Mouse (Mus musculus): Measurements from ENCODE around the gene Brd4. TPM values are rescaled to one million over a fixed set of nuclear protein-coding genes. Genes with fewer than 3 reads are reported as not detected.

Gene Brd4
- polyA plus RNA-seq, 1 experiment from 2014 or later = 48.8 TPM

- no peaks in the 10 kb centered on the region for H3K9me3 ChIP-seq (replicated peaks)
- peaks cover 13% of the 10 kb centered on the region; the same call in 1 of the 2 replicates for H3K27me3 ChIP-seq
- peak; percentile 14; the same call in 1 of the 2 replicates for ATAC-seq (replicated peaks; ENCODE audit: insufficient number of reproducible peaks, insufficient read depth, low FRiP score, low read depth)
- H3K4me1 ChIP-seq (replicated peaks) = peaks cover 37% of the 10 kb centered on the region
- peak overlapping the region; percentile 74 for H3K9ac ChIP-seq
- H3K4me2 ChIP-seq = peak overlapping the region; percentile 98
- 1% methylated on average over 43 of the region's 43 CpGs for WGBS
- no peaks in the 10 kb centered on the region for H3K36me3 ChIP-seq
- peak overlapping the region; percentile 77 for H3K27ac ChIP-seq
- H3K4me3 ChIP-seq = peak overlapping the region; percentile 75
Observed at GRCm38 (mm10) chr17:32165803-32166595, 118.5 kb downstream of the Brd4 start.

DNA sequence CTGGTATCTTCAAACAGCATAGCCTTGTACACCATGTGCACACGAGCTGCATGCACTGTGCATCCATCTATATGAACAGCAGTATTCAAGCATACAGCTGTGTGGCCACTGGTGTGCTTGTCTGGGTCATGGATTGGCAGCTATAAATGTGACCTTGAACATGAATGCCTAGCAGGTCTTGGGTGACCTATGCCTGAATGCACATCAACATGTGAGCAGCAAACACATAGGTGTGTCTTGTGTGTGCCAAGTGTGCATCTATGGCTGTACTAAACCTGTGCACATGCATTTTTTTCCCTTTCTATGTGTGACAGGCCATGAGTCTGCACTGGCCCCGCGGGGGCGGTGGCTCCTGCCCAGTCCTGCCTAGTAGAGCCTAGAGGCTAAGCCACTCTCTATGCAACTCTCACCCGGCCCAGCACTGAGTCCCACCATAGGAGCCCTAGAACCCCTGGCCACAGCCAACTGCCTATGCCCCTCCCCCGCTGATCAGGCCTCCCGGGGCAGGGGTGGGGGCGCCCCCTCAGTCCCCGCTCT, 119.2 kb downstream of the Brd4 start:
- peak overlapping the region; percentile 74 for H3K9ac ChIP-seq
- no peaks in the 10 kb centered on the region for H3K36me3 ChIP-seq
- peaks cover 37% of the 10 kb centered on the region for H3K4me1 ChIP-seq (replicated peaks)
- 7% methylated on average over 9 of the region's 9 CpGs for WGBS
- H3K4me2 ChIP-seq = peak overlapping the region; percentile 98
- H3K4me3 ChIP-seq = peak overlapping the region; percentile 75
- no peaks in the 10 kb centered on the region for H3K9me3 ChIP-seq (replicated peaks)
- H3K27ac ChIP-seq = peak overlapping the region; percentile 77
- H3K27me3 ChIP-seq = peaks cover 13% of the 10 kb centered on the region; the same call in 1 of the 2 replicates
- ATAC-seq (replicated peaks; ENCODE audit: insufficient number of reproducible peaks, insufficient read depth, low FRiP score, low read depth) = peak; percentile 33; the same call in 1 of the 2 replicates

DNA sequence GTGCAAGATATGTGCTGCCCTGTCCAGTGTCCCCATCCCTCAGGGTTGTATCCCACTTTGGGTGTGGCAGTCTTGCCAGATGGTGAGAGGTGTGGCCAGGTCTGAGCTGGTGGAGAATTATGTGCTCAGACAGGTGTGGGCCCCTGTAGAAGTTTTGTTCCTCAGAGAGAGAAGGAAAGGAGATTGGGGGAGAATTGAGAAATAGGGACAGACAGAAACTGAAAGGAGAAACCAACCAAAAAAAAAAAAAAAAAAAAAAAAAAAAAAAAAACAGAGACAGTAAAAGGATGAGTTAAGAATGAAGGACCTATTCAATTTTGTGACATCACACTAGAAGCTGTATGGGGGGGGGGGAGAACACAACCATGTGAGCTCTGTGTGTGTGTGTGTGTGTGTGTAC, 119.7 kb downstream of the Brd4 start:
- H3K9ac ChIP-seq = no peak overlapping the region
- H3K4me2 ChIP-seq = peak overlapping the region; percentile 98
- H3K4me1 ChIP-seq (replicated peaks) = peaks cover 35% of the 10 kb centered on the region
- H3K9me3 ChIP-seq (replicated peaks) = no peaks in the 10 kb centered on the region
- H3K27ac ChIP-seq = peak overlapping the region; percentile 77; the same call in 1 of the 2 replicates
- H3K27me3 ChIP-seq = peaks cover 13% of the 10 kb centered on the region; the same call in 1 of the 2 replicates
- no peak for ATAC-seq (replicated peaks; ENCODE audit: insufficient number of reproducible peaks, insufficient read depth, low FRiP score, low read depth)
- no peaks in the 10 kb centered on the region for H3K36me3 ChIP-seq
- H3K4me3 ChIP-seq = no peak overlapping the region

DNA sequence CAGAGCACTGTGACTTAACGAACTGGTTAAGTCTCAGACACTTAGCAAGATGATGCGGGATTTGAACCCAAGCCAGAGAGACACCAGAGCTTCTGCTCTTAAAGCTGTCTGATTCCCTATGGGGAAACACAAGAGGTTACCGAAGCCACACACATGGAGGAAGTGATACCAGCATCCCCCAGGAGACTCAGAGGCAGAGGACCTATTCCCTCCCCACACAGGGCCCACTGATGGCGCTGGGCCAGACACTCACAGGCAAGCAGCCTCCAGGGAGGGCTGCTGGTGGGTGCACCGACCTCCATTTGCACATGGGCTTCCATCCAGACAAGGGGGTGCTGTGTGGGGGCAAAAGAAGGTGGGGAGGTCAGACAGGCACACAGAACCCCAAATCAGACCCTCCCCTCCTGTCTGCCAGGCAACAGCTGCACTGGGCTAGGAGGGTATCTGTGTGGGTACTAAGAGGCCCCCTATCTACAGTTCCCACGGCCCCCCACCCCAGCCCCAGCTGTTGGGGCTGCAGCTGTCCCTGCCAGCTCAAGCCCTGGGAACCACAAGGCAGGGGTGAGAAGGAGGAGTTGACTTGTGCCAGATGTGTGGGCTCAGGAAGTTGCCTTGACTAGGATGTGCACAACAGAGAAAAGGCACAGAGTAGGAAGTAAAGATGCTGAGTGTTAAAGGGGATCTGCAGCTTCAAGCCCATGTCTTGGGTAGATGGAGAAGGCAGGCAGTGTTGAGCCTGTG, 120.4 kb downstream of the Brd4 start:
- H3K4me3 ChIP-seq = peak overlapping the region; percentile 4; the same call in 1 of the 2 replicates
- H3K36me3 ChIP-seq = no peaks in the 10 kb centered on the region
- H3K9ac ChIP-seq = no peak overlapping the region
- peak overlapping the region; percentile 21; the same call in 1 of the 2 replicates for H3K4me2 ChIP-seq
- H3K27ac ChIP-seq = peak overlapping the region; percentile 52; the same call in 1 of the 2 replicates
- WGBS = 53% methylated on average over 6 of the region's 6 CpGs
- peaks cover 31% of the 10 kb centered on the region for H3K4me1 ChIP-seq (replicated peaks)
- H3K9me3 ChIP-seq (replicated peaks) = no peaks in the 10 kb centered on the region
- ATAC-seq (replicated peaks; ENCODE audit: insufficient number of reproducible peaks, insufficient read depth, low FRiP score, low read depth) = no peak; the same call in 1 of the 2 replicates
- H3K27me3 ChIP-seq = peaks cover 13% of the 10 kb centered on the region; the same call in 1 of the 2 replicates

DNA sequence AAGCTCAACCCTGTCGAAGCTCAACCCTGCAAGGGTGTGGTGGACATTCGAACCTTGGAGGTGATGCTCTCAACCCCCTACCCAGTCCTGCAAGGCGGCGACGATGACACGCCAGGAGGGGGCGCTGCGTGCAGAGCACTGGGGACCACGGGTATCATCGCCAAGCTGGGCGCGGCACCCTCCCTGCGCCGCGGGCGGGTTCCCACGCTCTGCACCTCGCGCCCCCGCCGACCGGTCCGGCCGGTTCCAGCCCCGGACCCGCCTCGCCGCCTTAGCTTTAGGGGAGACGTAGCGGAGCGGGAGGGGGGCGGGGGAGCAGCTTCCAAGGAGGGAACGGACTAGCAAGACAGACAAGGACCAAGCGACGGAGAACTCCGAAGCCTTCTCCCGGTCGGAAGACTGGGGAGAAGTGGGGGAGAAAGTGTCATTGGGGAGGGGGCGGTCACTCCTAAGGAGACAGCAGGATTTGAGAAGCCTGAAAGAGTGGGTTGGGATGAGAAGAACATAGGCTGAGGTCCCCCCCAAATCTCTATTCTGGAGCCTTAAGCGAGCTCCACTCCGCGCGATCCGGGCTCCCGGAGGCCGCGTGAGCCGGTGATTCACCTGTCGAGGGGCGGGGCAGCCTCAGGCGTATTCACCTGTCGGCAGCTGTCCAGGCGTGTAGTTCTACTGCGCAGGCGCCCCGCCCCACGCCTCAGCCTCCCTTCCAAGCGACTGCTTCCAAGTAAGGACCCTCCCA, 122.2 kb downstream of the Brd4 start:
- 3% methylated on average over 58 of the region's 58 CpGs for WGBS
- no peak for ATAC-seq (replicated peaks; ENCODE audit: insufficient number of reproducible peaks, insufficient read depth, low FRiP score, low read depth)

GRCm38 (mm10) chr17:32160882-32161281, 123.6 kb downstream of the Brd4 start:
- Histone ChIP-seq H3K9me3 (replicated peaks) (no peaks in the 10 kb centered on the region), H3K4me1 (replicated peaks) (peaks cover 25% of the 10 kb centered on the region), H3K4me2 (no peak overlapping the region), H3K27ac (no peak overlapping the region), H3K36me3 (no peaks in the 10 kb centered on the region; the same call in 1 of the 2 replicates), H3K9ac (no peak overlapping the region), H3K27me3 (peaks cover 13% of the 10 kb centered on the region; the same call in 1 of the 2 replicates), H3K4me3 (no peak overlapping the region)
- 58% methylated on average over 4 of the region's 4 CpGs for WGBS
- ATAC-seq (replicated peaks; ENCODE audit: insufficient number of reproducible peaks, insufficient read depth, low FRiP score, low read depth) = no peak

More for the DNA sequence above, 122.2 kb downstream of the Brd4 start:
- H3K27me3 ChIP-seq = peaks cover 13% of the 10 kb centered on the region; the same call in 1 of the 2 replicates
- no peaks in the 10 kb centered on the region; the same call in 1 of the 2 replicates for H3K36me3 ChIP-seq
- peak overlapping the region; percentile 58 for H3K4me3 ChIP-seq
- no peaks in the 10 kb centered on the region for H3K9me3 ChIP-seq (replicated peaks)
- peak overlapping the region; percentile 51 for H3K9ac ChIP-seq
- no peak overlapping the region for H3K27ac ChIP-seq
- peak overlapping the region; percentile 96 for H3K4me2 ChIP-seq
- H3K4me1 ChIP-seq (replicated peaks) = peaks cover 31% of the 10 kb centered on the region

DNA sequence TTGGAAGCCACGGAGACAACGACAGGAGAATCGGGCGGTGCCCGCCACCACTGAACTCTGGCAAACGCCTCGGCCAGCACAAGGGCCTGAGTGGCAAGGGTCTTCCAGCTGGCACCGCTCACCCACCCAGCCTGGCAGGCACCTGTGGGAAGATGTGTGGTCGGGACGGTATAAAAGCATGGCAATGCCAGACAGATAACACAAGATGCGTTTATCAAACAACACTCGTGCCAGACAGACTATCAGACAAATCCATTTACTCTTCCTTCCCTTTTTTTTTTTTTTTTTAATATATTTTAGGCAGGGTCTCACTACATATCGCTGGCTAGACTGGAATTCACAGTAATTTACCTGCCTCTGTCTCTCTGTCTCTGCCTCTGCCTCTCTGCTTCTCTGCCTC, 125.7 kb downstream of the Brd4 start:
- WGBS = 88% methylated on average over 13 of the region's 13 CpGs
- no peak overlapping the region for H3K4me2 ChIP-seq

GRCm38 (mm10) chr17:32146718-32147117, 137.8 kb downstream of the Brd4 start:
- no peaks in the 10 kb centered on the region for H3K27me3 ChIP-seq
- no peak overlapping the region for H3K27ac ChIP-seq
- H3K4me1 ChIP-seq (replicated peaks) = peaks cover 5% of the 10 kb centered on the region; the same call in 1 of the 2 replicates
- 91% methylated on average over 8 of the region's 8 CpGs for WGBS
- H3K36me3 ChIP-seq = peaks cover 24% of the 10 kb centered on the region; the same call in 1 of the 2 replicates
- no peak overlapping the region for H3K9ac ChIP-seq
- H3K9me3 ChIP-seq (replicated peaks) = no peaks in the 10 kb centered on the region
- ATAC-seq (replicated peaks; ENCODE audit: insufficient number of reproducible peaks, insufficient read depth, low FRiP score, low read depth) = no peak
- no peak overlapping the region for H3K4me3 ChIP-seq
- H3K4me2 ChIP-seq = no peak overlapping the region

More for the DNA sequence above, 125.7 kb downstream of the Brd4 start:
- H3K9ac ChIP-seq = no peak overlapping the region
- no peak for ATAC-seq (replicated peaks; ENCODE audit: insufficient number of reproducible peaks, insufficient read depth, low FRiP score, low read depth)
- H3K27me3 ChIP-seq = peaks cover 10% of the 10 kb centered on the region; the same call in 1 of the 2 replicates
- H3K4me3 ChIP-seq = no peak overlapping the region
- H3K27ac ChIP-seq = no peak overlapping the region
- no peaks in the 10 kb centered on the region; the same call in 1 of the 2 replicates for H3K36me3 ChIP-seq
- no peaks in the 10 kb centered on the region for H3K9me3 ChIP-seq (replicated peaks)
- peaks cover 11% of the 10 kb centered on the region for H3K4me1 ChIP-seq (replicated peaks)
